Mouse (Mus musculus): ENCODE measurements around the gene Stx8. TPM values are rescaled to one million over a fixed set of nuclear protein-coding genes. Genes with fewer than 3 reads are reported as not detected.
A peak's percentile ranks its signal among the peaks of the same experiment; 100 is the strongest.

Stx8 gene
- total RNA-seq, 2 experiments from 2014 or later: 34.3 to 38.1 TPM

DNA sequence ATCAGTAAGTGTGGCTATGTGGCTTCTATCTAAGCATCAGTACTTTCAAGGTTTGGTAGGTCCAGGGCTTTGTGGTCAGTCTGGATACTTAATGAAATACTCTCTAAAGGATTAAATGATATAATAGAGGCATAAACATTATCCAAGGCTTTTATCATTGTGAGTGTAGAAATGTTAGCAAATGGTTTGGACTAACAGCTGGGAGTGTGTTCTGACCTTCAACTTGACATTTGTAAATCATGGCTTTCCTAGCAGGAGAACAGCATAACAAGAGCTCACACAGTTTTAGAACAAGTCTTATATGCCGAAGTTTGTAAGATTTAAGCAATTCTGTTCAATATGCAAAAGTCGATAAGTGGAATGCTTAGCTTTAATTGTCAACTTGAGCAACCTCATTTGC lies 113.8 kb downstream of the Stx8 start:
- no peak for DNase-seq (ENCODE audit: low spot score in 2 of 2)

DNA sequence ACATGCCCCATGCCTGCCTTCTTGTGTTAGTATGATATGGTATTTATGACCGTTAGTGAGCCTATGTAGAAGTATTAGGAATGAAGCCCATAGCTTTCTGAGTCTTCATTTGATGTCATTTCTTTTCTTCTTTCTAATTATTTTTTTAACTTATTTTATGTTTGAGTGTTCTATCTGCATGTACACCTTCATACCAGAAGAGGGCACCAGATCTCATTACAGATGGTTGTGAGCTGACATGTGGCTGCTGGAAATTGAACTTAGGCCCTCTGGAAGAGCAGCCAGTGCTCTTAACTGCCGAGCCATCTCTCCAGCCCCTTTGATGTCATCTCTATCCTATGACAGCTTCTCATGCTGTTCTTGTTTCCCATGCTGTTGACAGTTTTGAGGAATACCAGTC lies 115.0 kb downstream of the Stx8 start:
- no peak for DNase-seq (ENCODE audit: low spot score in 2 of 2)

DNA sequence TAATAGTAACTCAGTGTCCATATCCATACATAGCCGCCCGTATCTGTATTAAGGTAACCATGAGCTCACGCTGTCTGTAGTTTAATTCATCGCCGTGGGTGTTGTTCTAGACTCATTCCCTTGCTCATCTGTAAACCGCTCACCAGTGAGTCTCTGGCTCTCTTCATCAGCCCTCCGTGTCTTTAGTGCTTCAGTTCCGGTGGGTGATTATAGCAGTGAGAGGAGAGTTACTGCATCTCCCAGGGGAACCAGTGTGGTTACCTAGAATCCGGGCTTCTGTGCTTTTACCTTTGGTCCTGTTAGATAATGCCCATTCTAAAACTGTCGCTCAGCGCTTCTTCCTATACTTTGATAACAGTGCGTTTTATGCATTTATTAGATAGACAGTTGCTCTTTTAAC lies 116.8 kb downstream of the Stx8 start:
- no peak for DNase-seq (ENCODE audit: low spot score in 2 of 2)

DNA sequence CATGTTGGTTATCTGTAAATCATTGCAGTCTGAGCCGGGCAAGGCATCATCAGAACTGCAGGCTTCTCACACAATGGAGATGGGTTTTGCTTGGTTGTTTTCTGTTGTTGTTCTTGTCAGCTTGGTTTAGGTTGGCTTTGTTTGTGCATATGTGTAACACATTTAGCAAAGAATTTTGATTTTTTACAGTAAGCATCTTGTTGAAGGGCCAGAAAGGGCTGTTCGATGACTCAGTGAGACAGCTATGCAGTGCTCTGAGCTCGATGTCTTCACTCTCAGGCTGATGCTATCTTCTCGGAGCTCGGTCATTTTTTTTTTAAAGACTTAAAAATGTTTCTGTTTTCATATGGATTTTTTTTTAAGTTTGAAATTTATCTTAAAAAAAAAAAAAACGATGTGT lies 117.6 kb downstream of the Stx8 start:
- no peak for DNase-seq (ENCODE audit: low spot score in 2 of 2)

DNA sequence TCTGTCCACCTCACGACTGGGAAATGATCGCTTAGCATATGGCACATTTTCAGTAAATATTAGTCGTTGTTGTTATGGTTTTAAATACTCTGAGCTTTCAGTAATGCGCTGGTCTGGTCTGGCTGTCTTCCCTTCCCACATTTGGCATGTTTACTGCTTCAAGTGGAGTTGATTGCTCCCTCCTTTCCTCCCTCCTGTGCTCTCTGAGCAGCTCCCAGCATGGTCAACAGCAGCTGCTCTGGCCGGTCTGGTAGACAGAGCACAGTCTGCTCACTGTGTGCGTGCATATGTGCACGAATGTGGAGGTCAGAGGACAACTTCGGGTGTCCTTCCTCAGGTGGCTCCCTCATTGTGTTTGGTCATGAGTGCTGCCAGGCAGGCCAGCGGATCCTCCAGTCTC lies 120.2 kb downstream of the Stx8 start:
- DNase-seq (ENCODE audit: low spot score in 2 of 2): no peak

DNA sequence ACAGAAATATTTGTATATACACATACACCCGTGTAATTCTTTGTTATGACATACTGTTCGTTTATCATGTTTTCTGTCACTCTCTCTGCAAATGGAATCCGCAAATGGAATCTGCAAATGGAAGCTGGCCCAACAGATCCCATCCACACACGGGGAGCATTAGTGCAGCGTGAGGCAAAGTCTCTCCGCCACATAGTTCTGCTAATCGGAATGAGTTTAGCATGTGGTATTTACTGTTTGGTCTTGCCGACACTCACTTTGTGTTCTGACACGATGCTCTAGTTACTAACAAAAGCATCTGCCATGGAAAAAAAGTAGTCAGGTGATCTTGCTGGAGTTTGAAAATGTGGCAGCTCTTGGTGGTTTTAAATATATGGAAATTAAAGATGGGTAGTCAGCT lies 123.4 kb downstream of the Stx8 start:
- no peak for DNase-seq (ENCODE audit: low spot score in 2 of 2)

DNA sequence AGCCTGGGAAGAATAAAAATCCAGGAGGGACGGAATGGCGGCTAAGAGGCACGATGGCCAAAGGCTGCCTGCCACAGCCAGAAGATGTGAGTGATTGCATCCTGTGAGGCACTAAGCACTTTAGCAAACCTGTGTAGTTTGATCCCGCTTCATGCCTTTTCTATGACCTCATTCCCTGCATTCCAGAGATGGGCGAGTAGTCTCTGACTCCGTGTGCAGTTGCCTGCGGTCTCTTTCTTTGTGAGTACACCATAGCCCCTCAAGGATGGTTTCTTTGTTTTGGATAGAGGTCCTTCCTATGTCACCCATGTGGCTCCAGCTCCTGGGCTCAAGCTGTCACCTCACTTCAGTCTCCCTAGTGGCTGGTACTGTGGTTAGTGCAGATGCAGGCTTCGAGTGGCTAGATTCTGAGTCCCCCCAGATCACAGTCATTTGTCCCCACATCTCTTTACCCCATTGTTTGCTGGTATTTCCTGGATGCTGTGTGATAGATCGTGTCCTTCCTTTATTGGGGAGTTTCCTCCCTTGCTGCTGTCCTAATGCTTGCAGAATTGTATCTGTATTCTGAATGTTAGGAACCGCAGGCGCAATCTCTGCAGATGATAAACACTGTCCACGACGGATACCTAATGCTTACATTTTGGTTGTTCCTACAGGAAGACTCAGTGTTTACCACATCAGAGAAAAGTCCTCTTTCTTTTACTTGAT lies 124.0 kb downstream of the Stx8 start:
- no peak for DNase-seq (ENCODE audit: low spot score in 2 of 2)

DNA sequence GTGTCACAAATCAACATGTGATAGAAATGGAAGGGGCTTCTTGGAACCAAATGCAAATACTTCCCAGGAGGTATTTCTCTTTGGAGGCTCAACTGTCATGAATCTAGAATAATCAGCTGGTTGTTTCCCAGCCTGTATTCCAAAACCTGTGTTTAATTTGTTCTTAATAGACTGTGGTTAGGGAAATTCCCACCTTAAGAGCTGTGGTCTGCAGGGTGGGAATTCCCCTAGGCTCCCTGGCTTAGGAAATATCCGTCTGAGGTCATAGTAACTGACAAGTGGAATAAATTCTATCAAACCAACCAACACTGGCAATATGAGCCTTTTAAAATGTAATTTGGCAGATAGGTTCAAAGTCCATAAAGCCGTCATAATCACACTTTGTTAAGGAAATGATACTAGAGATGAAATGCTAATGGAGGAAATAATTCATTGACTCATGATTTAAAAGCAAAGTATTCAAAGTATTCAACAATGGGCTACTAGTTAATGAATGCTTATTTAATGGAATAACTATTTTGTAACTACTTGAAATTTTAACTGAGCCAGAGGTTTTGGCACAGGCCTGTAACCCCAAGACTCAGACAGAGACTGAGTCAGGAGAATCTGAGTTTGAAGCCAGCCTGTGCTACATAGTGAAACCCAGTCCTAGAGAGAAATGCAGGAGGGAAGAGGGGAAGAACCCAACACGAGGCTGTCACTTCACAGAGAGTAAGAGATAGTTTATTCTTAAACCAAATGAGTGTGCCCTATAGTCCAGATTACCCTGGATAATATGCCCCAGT lies 126.2 kb downstream of the Stx8 start:
- no peak for DNase-seq (ENCODE audit: low spot score in 2 of 2)

DNA sequence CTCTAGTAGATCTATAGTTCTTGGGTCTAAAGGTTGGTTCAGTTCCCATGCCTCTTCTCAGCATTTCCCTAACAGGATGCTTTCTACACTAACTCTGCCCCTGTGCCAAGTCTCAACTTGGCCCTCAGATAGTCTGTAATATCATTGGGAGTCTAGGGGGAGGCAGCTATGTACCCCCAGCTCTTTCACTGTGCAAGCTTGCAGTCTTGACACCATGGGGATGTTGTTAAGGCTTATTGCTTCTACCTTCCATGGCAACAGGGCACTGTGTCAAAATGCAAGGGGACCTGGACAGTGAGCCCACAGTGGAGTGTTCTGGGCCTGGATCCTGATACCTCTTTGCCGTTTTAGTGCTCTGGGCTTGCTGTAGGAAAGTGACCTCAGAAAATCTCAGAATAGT lies 135.6 kb downstream of the Stx8 start:
- no peak for DNase-seq (ENCODE audit: low spot score in 2 of 2)

DNA sequence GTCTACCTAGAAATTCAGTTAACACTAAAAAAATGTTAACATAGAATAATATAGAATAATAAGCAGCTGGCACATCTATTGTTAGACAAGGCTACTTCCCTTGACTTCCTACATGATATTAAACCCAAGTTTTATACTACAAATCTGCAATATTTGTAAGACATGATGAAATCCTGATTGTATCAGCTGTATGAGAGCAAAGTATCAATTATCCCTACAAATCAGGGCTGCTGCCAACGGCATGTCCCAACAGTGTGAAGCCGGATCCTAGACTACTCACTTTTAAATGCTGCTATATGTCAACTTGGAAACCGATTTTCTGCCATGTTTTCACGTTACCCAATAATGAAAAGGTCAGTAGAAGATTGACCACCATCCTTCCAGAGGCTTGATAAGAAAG lies 137.5 kb downstream of the Stx8 start:
- no peak for DNase-seq (ENCODE audit: low spot score in 2 of 2)

DNA sequence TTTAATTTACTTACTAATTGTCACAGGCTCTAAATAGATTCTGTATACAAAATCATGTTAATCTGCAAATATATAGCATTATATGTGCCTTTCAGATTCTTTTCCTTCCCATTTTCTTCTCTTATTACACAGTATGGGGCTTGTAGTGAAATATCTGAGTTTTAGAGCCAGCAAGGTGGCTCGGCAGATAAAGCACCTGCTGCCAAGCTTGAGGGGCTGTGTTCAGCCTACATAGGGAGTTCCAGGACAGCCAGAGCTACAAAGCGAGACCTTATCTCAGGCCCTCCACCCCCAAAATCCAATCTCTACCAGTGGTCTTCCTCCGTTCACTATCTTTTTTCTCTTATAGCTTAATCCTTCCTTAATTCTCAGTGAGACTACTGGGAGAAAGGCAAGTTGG lies 140.1 kb downstream of the Stx8 start:
- DNase-seq (ENCODE audit: low spot score in 2 of 2): no peak

DNA sequence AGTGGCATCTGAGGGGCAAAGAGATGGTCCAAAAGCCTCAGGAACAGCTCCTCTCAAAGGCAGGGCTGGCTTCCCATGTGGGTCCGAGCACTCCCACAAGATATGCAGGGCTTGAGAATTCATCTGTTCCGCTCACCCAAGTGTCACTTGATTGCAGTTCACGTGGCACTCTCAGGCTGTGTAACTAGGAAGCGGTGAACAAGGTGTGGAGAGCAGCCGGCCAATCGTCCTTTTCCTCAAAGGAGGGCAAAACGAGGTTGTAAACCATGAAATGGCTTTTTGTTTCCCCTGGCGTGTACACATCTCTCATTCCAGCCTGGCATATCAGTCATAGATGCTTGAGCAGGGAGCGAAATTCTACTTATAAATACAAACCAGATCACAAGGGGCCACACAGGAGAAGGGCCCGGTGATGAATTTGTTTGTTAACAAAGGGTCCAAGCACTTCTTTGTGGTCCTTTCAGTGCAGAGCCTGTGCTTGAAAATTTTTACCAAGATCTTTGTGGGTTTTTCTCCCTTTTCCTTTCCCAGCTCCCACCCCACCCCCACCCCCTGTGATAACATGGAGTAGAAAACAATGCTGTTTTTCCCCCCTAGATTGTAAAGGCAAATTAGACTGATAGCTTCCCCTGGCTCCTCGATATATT lies 147.6 kb downstream of the Stx8 start:
- no peak for DNase-seq (ENCODE audit: low spot score in 2 of 2)

DNA sequence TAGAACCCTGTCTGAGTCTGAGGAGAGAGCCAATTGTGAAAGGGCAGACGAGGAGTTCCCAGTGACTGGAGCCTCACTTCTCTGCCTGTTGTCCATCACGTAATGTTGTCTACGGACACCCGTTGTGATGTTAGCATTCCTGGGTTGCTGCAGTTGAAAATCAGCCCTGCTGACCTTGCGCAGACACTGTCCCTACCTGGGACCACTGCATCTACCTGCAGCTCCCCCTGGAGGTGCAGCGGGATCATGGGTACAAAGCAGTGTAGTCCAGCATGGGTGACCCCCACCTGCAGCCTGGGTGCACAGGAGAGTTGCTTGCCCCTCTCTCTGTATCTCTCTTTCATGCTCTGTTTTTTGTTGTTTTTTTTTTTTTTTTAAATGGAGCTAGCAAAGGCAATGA lies 148.2 kb downstream of the Stx8 start:
- DNase-seq (ENCODE audit: low spot score in 2 of 2): no peak

DNA sequence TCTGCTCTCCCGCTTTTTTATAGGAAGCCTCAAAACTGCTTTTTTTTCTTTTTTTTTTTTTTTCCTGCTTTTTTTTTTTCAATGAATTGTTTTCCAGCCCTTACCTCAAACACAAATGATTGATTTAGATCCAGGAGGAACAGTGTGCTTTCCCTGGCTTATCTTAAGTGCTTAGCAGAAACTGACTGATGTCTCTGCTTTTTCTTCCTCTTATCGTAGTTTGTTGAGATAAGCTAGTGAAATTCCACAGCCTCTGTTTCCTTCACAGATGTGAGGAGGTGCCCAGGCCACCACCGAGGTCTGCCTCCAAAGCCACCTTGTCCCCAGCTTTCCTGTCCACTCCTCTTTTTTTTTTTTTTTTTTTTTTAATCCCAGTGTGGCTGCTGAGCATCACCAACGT lies 150.2 kb downstream of the Stx8 start:
- no peak for DNase-seq (ENCODE audit: low spot score in 2 of 2)

DNA sequence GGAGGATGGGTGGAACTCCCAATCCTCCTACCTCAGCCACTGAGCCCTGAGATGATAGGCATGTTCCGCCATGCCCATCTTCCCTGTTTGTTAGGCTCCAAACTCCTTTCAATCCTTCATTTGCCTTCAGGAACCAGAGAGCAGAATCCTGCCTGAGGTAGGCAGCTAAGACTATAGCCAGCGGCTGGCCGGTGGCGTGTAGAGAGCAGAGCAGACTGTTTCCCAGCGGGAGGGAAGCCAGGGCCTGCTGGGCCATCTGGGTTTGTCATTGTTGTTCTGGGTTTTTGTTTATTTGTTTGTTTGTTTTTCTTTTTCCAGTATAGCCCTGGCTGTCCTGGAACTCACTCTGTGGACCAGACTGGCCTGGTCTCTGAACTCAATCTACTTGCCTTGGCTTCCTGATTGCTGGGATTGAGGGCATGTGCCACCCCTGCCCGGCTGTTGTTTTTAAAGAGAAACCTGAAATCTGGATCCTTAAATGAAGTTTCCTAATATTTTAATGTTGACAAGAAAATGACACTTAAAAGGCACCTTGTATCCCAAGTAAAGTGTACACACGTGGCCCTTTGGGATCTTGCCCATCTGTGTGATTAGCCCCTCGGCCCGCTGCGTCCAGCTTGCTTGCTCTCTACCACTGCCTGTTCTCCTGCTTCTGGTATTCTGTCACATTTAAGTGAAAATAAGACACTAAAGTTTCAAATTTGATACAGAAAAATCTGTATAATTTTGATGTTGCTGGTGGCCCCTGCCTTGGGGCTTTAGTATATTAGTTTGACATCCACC lies 152.1 kb downstream of the Stx8 start:
- DNase-seq (ENCODE audit: low spot score in 2 of 2): no peak

DNA sequence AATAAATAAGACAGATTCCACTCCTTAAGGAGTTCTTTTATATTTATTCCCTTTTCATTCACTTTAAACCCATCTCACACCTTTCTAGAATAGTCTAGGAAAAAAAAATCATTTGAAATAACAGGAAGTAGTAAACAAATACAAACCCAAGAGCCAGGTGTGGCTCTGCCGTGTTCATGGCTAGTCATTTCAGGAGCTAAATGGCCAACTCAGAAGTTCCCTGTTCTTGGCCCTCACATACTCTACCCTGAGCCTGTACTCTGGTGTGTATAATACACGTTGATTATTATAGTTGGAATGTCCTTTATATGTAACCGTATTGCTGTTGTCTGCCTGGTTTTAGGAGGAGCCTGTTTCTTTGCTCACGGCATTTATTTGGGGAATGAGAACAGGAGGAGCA lies 152.7 kb downstream of the Stx8 start:
- no peak for DNase-seq (ENCODE audit: low spot score in 2 of 2)

DNA sequence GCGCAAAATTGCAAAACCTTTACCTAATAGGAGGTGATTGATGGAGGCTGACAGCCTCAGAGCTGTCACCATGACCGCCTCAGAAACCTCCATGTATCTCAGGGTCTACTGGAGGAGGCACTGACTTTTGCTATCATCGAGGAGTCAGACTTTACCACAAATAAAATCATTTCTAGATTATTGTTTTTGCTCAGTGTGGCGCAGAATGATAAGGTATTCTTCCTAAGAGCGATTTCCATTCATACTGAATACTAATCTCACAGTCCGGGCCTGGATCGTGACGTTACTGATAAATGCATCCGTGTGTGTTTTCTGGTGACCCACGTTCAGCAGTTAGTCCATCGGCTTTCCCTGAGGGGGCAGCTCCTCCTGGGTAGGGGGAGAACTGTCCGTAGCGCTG lies 153.1 kb downstream of the Stx8 start:
- no peak for DNase-seq (ENCODE audit: low spot score in 2 of 2)

DNA sequence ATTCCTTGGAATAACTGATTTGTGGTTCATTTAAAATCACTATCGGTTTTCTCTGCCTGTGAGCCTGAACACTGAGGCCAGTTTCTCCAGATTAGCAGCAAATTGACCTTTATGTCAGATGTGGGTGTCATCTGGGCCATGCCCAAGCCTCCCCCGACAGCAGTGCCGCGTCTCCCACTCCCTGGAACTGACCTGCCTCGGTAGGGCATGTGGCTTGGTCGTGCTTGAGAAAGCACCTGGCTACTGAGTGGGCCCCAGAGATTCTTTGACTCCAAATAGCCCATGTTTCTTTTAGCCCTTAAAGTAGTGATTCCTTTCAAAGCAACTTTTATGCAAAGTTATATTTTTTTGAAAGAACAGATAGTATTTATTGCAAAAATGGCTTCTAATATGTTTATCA lies 155.3 kb downstream of the Stx8 start:
- DNase-seq (ENCODE audit: low spot score in 2 of 2): no peak

DNA sequence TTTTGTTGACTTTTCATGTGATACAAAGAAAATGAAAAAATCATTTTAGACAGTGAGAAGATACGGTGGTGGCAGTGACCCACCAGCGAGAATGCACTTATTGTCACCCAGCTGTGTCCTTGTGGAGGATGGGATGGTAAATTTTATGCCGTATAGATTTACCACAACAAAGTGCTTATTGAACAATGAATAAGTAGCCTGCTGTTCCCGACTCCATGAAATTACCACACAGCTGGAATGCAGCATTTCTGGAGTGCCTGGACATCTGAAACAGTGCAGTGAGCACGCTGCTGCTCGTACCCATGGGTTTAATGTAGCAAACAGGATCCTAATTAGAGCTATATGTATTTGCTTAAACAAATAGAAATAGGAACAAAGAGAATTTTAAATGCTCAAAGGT lies 155.7 kb downstream of the Stx8 start:
- no peak for DNase-seq (ENCODE audit: low spot score in 2 of 2)

DNA sequence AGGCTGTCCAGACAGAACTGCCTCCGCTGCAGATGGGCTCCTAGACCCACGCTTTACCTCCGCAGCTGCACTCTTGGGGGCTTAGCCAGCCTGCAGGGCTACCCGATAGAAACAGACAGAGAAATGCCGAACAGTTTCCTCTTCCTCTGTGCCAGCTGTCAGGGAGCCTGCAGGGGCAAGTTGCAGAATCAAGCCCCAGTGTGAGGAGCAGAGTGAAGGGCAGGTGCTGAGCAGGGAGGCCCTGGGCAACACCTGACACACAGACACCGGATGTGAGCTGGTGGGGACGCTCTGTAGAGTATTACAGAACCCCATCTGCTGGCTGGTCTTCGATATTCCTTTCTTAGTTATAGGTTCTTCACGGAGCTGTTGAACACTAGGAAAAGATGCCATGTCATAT lies 160.1 kb downstream of the Stx8 start:
- peak in 1 of 2 experiments; percentile 17 for DNase-seq (ENCODE audit: low spot score in 2 of 2)

DNA sequence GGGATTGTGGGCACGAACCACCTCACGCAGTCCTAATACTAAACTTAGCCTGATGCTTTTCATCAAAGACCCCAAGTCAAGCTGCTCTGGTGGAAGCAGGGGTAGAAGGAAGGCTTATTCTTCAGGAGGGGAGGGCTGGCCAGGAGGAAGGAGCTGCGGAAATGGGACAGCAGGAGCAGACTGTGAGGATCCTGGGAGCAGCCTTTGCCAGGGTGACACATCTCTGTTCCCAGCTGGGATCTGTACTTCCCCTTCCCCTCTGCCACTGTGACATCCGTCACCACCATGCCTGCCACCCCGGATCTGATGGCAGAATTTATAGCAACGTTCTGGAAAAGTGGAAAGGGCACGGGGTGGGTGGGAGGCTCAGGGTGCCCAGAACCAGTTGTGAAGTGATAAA lies 168.5 kb downstream of the Stx8 start:
- DNase-seq (ENCODE audit: low spot score in 2 of 2): no peak

DNA sequence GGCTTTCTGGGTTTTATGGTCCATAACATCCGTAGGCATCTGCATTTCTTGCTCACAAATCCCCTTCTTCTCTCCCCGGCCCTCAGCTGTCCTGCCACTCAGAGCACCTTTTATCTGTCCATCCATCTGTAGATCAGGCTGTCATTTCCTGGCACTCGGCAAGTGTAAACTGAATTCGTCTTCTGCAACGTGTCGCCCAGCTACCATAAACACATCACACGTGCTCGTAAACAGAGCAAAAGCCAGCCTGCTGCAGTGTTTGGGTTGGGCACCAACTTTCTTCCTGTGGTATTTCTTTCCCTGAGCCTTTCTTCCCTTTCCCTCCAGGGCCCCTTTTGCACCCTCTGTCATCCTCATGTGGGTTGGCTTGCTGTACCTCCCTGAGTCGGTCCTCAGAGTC lies 169.4 kb downstream of the Stx8 start:
- no peak for DNase-seq (ENCODE audit: low spot score in 2 of 2)

Data from left cerebral cortex, adult 18-20 months (tissue).